Mouse (Mus musculus): ENCODE results near the gene Ing3.

Ing3 gene

GRCm38 (mm10) chr6:21993070-21993469 is 43.7 kb downstream of the Ing3 start:
- no peak for DNase-seq

GRCm38 (mm10) chr6:21998131-21998530 is 48.8 kb downstream of the Ing3 start:
- DNase-seq = no peak

GRCm38 (mm10) chr6:21999025-21999424 is 49.7 kb downstream of the Ing3 start:
- DNase-seq = no peak

GRCm38 (mm10) chr6:22000086-22000485 is 50.7 kb downstream of the Ing3 start:
- no peak for DNase-seq

- DNase-seq = no peak
Observed at GRCm38 (mm10) chr6:22000881-22001280, 51.5 kb downstream of the Ing3 start.

- no peak for DNase-seq
Observed at GRCm38 (mm10) chr6:22001284-22001916, 52.0 kb downstream of the Ing3 start.

GRCm38 (mm10) chr6:22002521-22003199 is 53.3 kb downstream of the Ing3 start:
- no peak for DNase-seq

- no peak for DNase-seq
Observed at GRCm38 (mm10) chr6:22003200-22003587, 53.8 kb downstream of the Ing3 start.

- DNase-seq = no peak
Observed at GRCm38 (mm10) chr6:22003959-22004543, 54.7 kb downstream of the Ing3 start.

- no peak for DNase-seq
Observed at GRCm38 (mm10) chr6:22008346-22008745, 59.0 kb downstream of the Ing3 start.

- no peak for DNase-seq
Observed at GRCm38 (mm10) chr6:22010258-22010657, 60.9 kb downstream of the Ing3 start.

- DNase-seq = no peak
Observed at GRCm38 (mm10) chr6:22010761-22011281, 61.5 kb downstream of the Ing3 start.

- DNase-seq = no peak
Observed at GRCm38 (mm10) chr6:22011546-22011945, 62.2 kb downstream of the Ing3 start.

GRCm38 (mm10) chr6:22012099-22012498 is 62.7 kb downstream of the Ing3 start:
- no peak for DNase-seq

- DNase-seq = no peak
Observed at GRCm38 (mm10) chr6:22012501-22012900, 63.1 kb downstream of the Ing3 start.

GRCm38 (mm10) chr6:22013394-22013793 is 64.0 kb downstream of the Ing3 start:
- no peak for DNase-seq

GRCm38 (mm10) chr6:22014291-22014911 is 65.0 kb downstream of the Ing3 start:
- DNase-seq = no peak

- no peak for DNase-seq
Observed at GRCm38 (mm10) chr6:22017631-22018030, 68.3 kb downstream of the Ing3 start.

GRCm38 (mm10) chr6:22018768-22019445 is 69.5 kb downstream of the Ing3 start:
- DNase-seq = no peak

- DNase-seq = no peak
Observed at GRCm38 (mm10) chr6:22019637-22020036, 70.3 kb downstream of the Ing3 start.

- no peak for DNase-seq
Observed at GRCm38 (mm10) chr6:22020696-22021095, 71.3 kb downstream of the Ing3 start.

- DNase-seq = no peak
Observed at GRCm38 (mm10) chr6:22021315-22021714, 71.9 kb downstream of the Ing3 start.

- no peak for DNase-seq
Observed at GRCm38 (mm10) chr6:22024168-22024567, 74.8 kb downstream of the Ing3 start.
